Mouse (Mus musculus) brain, embryonic 14.5 days (tissue): ENCODE measurements around the gene Fhad1.

Source experiments
- CTCF ChIP-seq: fragments of 200-500 bp; IDR thresholded peaks from 2 replicates; pipeline ENCODE4 v1.5.1; 2012; ENCODE audit warnings: inconsistent platforms, mild to moderate bottlenecking, moderate library complexity, borderline replicate concordance; ENCODE audit not compliant: insufficient read depth, insufficient read length; ENCODE audit errors: extremely low read depth
- POLR2A ChIP-seq: fragments of 200-500 bp; IDR thresholded peaks from 2 replicates; pipeline ENCODE4 v1.6.1; 2012; ENCODE audit warnings: mild to moderate bottlenecking, inconsistent platforms, borderline replicate concordance; ENCODE audit not compliant: poor library complexity, insufficient read depth, insufficient read length, severe bottlenecking; ENCODE audit errors: extremely low read depth

GRCm38 (mm10) chr4:141881950-141882349 is 132.9 kb downstream of the Fhad1 start:
- TF ChIP-seq POLR2A (no peak), CTCF (no peak)
